Mouse (Mus musculus) C2C12 (cell line): ENCODE results near the gene Trak1. TPM values are rescaled to one million over a fixed set of nuclear protein-coding genes. Genes with fewer than 3 reads are reported as not detected.

ENCODE experiments used
- H3K27me3 ChIP-seq: one replicate; pipeline ENCODE4 v1.6.1; 2011; ENCODE audit not compliant: control insufficient read depth, insufficient read depth, insufficient read length
- H3K36me3 ChIP-seq: one replicate; pipeline ENCODE4 v1.6.1; 2011; ENCODE audit not compliant: control insufficient read depth, insufficient read depth
- H3K4me3 ChIP-seq: one replicate; pipeline ENCODE4 v1.5.1; 2011; ENCODE audit warnings: mild to moderate bottlenecking, control low read depth; ENCODE audit not compliant: poor library complexity, insufficient read depth, severe bottlenecking
- H3K79me2 ChIP-seq: one replicate; pipeline ENCODE4 v1.6.1; 2011; ENCODE audit not compliant: control insufficient read depth, insufficient read depth
- H3K79me3 ChIP-seq: one replicate; pipeline ENCODE4 v1.6.1; 2011; ENCODE audit warnings: low read depth, control low read depth
- H3ac ChIP-seq: one replicate; pipeline ENCODE3; 2011; ENCODE audit warnings: low read depth; ENCODE audit not compliant: control insufficient read depth, insufficient read length
- CEBPB ChIP-seq: IDR thresholded peaks from one replicate; pipeline ENCODE4 v1.6.1; 2011; ENCODE audit warnings: low read depth, mild to moderate bottlenecking, control low read depth, moderate library complexity
- CTCF ChIP-seq: IDR thresholded peaks from one replicate; pipeline ENCODE4 v1.5.1; 2011; ENCODE audit not compliant: control insufficient read depth, insufficient read depth, insufficient read length
- FOSL1 ChIP-seq: IDR thresholded peaks from one replicate; pipeline ENCODE4 v1.8.0; 2011; ENCODE audit warnings: mild to moderate bottlenecking, low read length; ENCODE audit not compliant: poor library complexity, insufficient read depth, severe bottlenecking
- MAX ChIP-seq: IDR thresholded peaks from one replicate; pipeline ENCODE4 v1.6.1; 2011; ENCODE audit warnings: mild to moderate bottlenecking, control low read depth
- MYOD1 ChIP-seq: IDR thresholded peaks from one replicate; pipeline ENCODE4 v1.6.1; 2011; ENCODE audit warnings: low read depth; ENCODE audit not compliant: control insufficient read depth, insufficient read length
- MYOG ChIP-seq: IDR thresholded peaks from one replicate; pipeline ENCODE4 v1.6.1; 2011; ENCODE audit not compliant: control insufficient read depth, insufficient read length; ENCODE audit errors: extremely low read depth
- USF1 ChIP-seq: IDR thresholded peaks from one replicate; pipeline ENCODE4 v1.6.1; 2011; ENCODE audit warnings: low read depth, mild to moderate bottlenecking, control low read depth, moderate library complexity
- polyA plus RNA-seq: library from polyadenylated mRNA; unstranded; fragments of >200 nt; fragmentation: generic; extraction: Trizol; gene quantifications from one replicate; pipeline ENCODE4 v1.2.1, GENCODE M21; 2012; ENCODE audit warnings: missing spikeins

Gene Trak1
- polyA plus RNA-seq, 1 experiment, result 26.6 TPM

GRCm38 (mm10) chr9:121506478-121507180 is 209.3 kb downstream of the Trak1 start:
- no peaks in the 10 kb centered on the region for H3K79me3 ChIP-seq
- H3K79me2 ChIP-seq, result no peaks in the 10 kb centered on the region
- TF ChIP-seq MAX (no peak), CEBPB (no peak), FOSL1 (no peak), USF1 (no peak), CTCF (no peak), MYOG (no peak), MYOD1 (no peak)
- H3K4me3 ChIP-seq, result no peak overlapping the region
- H3K36me3 ChIP-seq, result no peaks in the 10 kb centered on the region
- H3ac ChIP-seq, result no peak overlapping the region
- peaks cover 43% of the 10 kb centered on the region for H3K27me3 ChIP-seq

DNA sequence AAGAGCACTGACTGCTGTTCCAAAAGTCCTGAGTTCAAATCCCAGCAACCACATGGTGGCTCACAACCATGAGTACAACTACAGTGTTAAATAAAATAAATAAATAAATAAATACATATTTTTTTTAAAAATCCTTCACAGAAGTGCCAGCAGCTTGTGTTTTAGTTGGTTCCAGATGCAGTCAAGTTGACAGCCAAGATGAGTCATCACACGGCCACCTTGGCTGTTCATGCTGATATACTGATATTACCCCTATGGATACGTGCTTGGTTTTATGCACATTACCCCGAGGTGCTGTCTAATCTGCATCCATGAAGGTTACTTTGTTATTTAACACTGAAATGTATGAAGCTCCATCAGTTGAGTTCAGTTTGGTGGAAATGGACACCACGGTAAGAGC is 214.6 kb downstream of the Trak1 start:
- Histone ChIP-seq H3K4me3 (no peak overlapping the region), H3ac (no peak overlapping the region), H3K36me3 (no peaks in the 10 kb centered on the region), H3K27me3 (peaks cover 42% of the 10 kb centered on the region), H3K79me3 (no peaks in the 10 kb centered on the region), H3K79me2 (no peaks in the 10 kb centered on the region)
- no peak for TF ChIP-seq MAX
- TF ChIP-seq MYOG, result no peak
- no peak for TF ChIP-seq CTCF
- TF ChIP-seq USF1, result no peak
- no peak for TF ChIP-seq FOSL1
- TF ChIP-seq CEBPB, result no peak
- no peak for TF ChIP-seq MYOD1

- TF ChIP-seq CTCF, result no peak
- no peak for TF ChIP-seq MYOD1
- TF ChIP-seq FOSL1, result no peak
- TF ChIP-seq CEBPB, result no peak
- TF ChIP-seq MYOG, result no peak
- no peak for TF ChIP-seq USF1
- TF ChIP-seq MAX, result no peak
- Histone ChIP-seq H3K4me3 (no peak overlapping the region), H3K79me3 (no peaks in the 10 kb centered on the region), H3K36me3 (no peaks in the 10 kb centered on the region), H3K79me2 (no peaks in the 10 kb centered on the region), H3K27me3 (peaks cover 43% of the 10 kb centered on the region), H3ac (no peak overlapping the region)
These were observed 217.2 kb downstream of the Trak1 start for GRCm38 (mm10) chr9:121514462-121514861.

DNA sequence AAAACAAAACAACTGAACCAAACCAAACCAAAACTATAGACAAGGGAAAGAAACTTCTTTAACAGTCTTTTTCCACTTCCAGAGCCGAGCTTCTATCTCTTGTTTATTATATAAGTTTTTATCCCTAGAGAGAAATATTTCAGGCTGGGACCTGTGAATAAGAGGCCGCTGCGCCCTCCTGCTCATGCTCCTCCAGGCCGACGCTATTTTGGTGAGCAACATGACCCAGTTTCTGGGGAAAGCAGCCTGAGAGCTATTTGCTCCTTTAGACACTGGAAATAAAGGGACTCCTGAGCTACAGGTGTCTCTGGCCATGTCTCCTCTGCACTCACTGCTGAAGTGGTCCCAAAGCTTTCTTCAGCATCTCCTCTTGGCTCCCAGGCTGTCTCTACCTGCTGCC is 222.7 kb downstream of the Trak1 start:
- H3K27me3 ChIP-seq, result peaks cover 34% of the 10 kb centered on the region

More for the DNA sequence above, 222.7 kb downstream of the Trak1 start:
- Histone ChIP-seq H3K4me3 (no peak overlapping the region), H3K36me3 (no peaks in the 10 kb centered on the region), H3K79me2 (no peaks in the 10 kb centered on the region), H3K79me3 (no peaks in the 10 kb centered on the region), H3ac (no peak overlapping the region)
- TF ChIP-seq CEBPB (no peak), CTCF (no peak), MAX (no peak), MYOG (no peak), FOSL1 (no peak), MYOD1 (no peak), USF1 (no peak)

Other genes with a start within 250 kb of the Trak1 start
- gene Ulk4, start 20.3 kb upstream of the Trak1 start, polyA plus RNA-seq, result 1.1 TPM
- 2.9 TPM for gene Cck, start 198.2 kb downstream of the Trak1 start, polyA plus RNA-seq